Mouse (Mus musculus) brain, embryonic 14.5 days (tissue): Measurements from ENCODE around the gene Xpc.

Experiments used
- CTCF ChIP-seq: fragments of 200-500 bp; IDR thresholded peaks from 2 replicates; pipeline ENCODE4 v1.5.1; 2012; ENCODE audit warnings: inconsistent platforms, mild to moderate bottlenecking, moderate library complexity, borderline replicate concordance; ENCODE audit not compliant: insufficient read depth, insufficient read length; ENCODE audit errors: extremely low read depth
- POLR2A ChIP-seq: fragments of 200-500 bp; IDR thresholded peaks from 2 replicates; pipeline ENCODE4 v1.6.1; 2012; ENCODE audit warnings: mild to moderate bottlenecking, inconsistent platforms, borderline replicate concordance; ENCODE audit not compliant: poor library complexity, insufficient read depth, insufficient read length, severe bottlenecking; ENCODE audit errors: extremely low read depth

GRCm38 (mm10) chr6:91533359-91533758 is 17.7 kb upstream of the Xpc start:
- TF ChIP-seq POLR2A (no peak), CTCF (no peak)
